Mouse (Mus musculus): ENCODE measurements around the gene Tox2. TPM values are rescaled to one million over a fixed set of nuclear protein-coding genes. Genes with fewer than 3 reads are reported as not detected.
A peak's percentile ranks its signal among the peaks of the same experiment; 100 is the strongest.

Tox2 gene
- total RNA-seq, 2 experiments from 2014 or later, result 0.28 to 0.31 TPM

GRCm38 (mm10) chr2:163348677-163349076 is 145.8 kb downstream of the Tox2 start:
- intact Hi-C loops (cut with DNase I), result no loop called here
- Histone ChIP-seq H3K27ac (peak overlapping the region; percentile 92), H3K4me3 (peak overlapping the region; percentile 45)
- no peak for TF ChIP-seq CTCF (IDR thresholded peaks at IDR 0.05)
- DNase-seq, result peak; percentile 57

GRCm38 (mm10) chr2:163349411-163349810 is 146.5 kb downstream of the Tox2 start:
- Histone ChIP-seq H3K27ac (peak overlapping the region; percentile 92), H3K4me3 (peak overlapping the region; percentile 45)
- peak; percentile 62 for DNase-seq
- no peak for TF ChIP-seq CTCF (IDR thresholded peaks at IDR 0.05)
- intact Hi-C loops (cut with DNase I), result no loop called here

GRCm38 (mm10) chr2:163350443-163350842 is 147.5 kb downstream of the Tox2 start:
- Histone ChIP-seq H3K4me3 (no peak overlapping the region), H3K27ac (peak overlapping the region; percentile 92)
- peak; percentile 55 for TF ChIP-seq CTCF (IDR thresholded peaks at IDR 0.05)
- no peak for DNase-seq
- intact Hi-C loops (cut with DNase I), result no loop called here

GRCm38 (mm10) chr2:163353731-163354130 is 150.8 kb downstream of the Tox2 start:
- intact Hi-C loops (cut with DNase I), result no loop called here
- no peak for TF ChIP-seq CTCF (IDR thresholded peaks at IDR 0.05)
- Histone ChIP-seq H3K27ac (peak overlapping the region; percentile 92), H3K4me3 (peak overlapping the region; percentile 28)
- peak; percentile 86 for DNase-seq

GRCm38 (mm10) chr2:163355666-163356065 is 152.7 kb downstream of the Tox2 start:
- intact Hi-C loops (cut with DNase I), result no loop called here
- Histone ChIP-seq H3K27ac (peak overlapping the region; percentile 92), H3K4me3 (no peak overlapping the region)
- no peak for DNase-seq
- TF ChIP-seq CTCF (IDR thresholded peaks at IDR 0.05), result no peak

GRCm38 (mm10) chr2:163356113-163356840 is 153.4 kb downstream of the Tox2 start:
- intact Hi-C loops (cut with DNase I), result no loop called here
- DNase-seq, result no peak
- peak overlapping the region; percentile 92 for H3K27ac ChIP-seq
- no peak for TF ChIP-seq CTCF (IDR thresholded peaks at IDR 0.05)
- no peak overlapping the region for H3K4me3 ChIP-seq

GRCm38 (mm10) chr2:163358662-163359061 is 155.7 kb downstream of the Tox2 start:
- DNase-seq, result no peak
- H3K27ac ChIP-seq, result peak overlapping the region; percentile 93
- TF ChIP-seq CTCF (IDR thresholded peaks at IDR 0.05), result no peak
- no peak overlapping the region for H3K4me3 ChIP-seq
- intact Hi-C loops (cut with DNase I), result no loop called here

- H3K4me3 ChIP-seq, result no peak overlapping the region
- no peak for DNase-seq
- peak overlapping the region; percentile 93 for H3K27ac ChIP-seq
- intact Hi-C loops (cut with DNase I), result no loop called here
- no peak for TF ChIP-seq CTCF (IDR thresholded peaks at IDR 0.05)
Observed at GRCm38 (mm10) chr2:163359253-163359652, 156.3 kb downstream of the Tox2 start.

GRCm38 (mm10) chr2:163360858-163361623 is 158.1 kb downstream of the Tox2 start:
- intact Hi-C loops (cut with DNase I), result no loop called here
- Histone ChIP-seq H3K27ac (peak overlapping the region; percentile 93), H3K4me3 (peak overlapping the region; percentile 28)
- peak; percentile 68 for DNase-seq
- no peak for TF ChIP-seq CTCF (IDR thresholded peaks at IDR 0.05)

- DNase-seq, result peak; percentile 81
- peak overlapping the region; percentile 93 for H3K27ac ChIP-seq
- H3K4me3 ChIP-seq, result peak overlapping the region; percentile 49
- TF ChIP-seq CTCF (IDR thresholded peaks at IDR 0.05), result no peak
- intact Hi-C loops (cut with DNase I), result loop anchor here (2.0 kb wide), 1 partner anchor 34 kb away; the partner anchor contains the start of gene Jph2
Observed at GRCm38 (mm10) chr2:163362940-163363921, 160.3 kb downstream of the Tox2 start.

GRCm38 (mm10) chr2:163364785-163365541 is 162.0 kb downstream of the Tox2 start:
- intact Hi-C loops (cut with DNase I), result no loop called here
- H3K27ac ChIP-seq, result peak overlapping the region; percentile 93
- TF ChIP-seq CTCF (IDR thresholded peaks at IDR 0.05), result no peak
- H3K4me3 ChIP-seq, result peak overlapping the region; percentile 40
- no peak for DNase-seq
